Mouse (Mus musculus): ENCODE results near the gene Olfr1047.
"Not testable (repeated sequence)": the region's sequence is repeated elsewhere in the genome, so short reads cannot be mapped to it uniquely, and the experiment has no call there.

Olfr1047 gene

DNA sequence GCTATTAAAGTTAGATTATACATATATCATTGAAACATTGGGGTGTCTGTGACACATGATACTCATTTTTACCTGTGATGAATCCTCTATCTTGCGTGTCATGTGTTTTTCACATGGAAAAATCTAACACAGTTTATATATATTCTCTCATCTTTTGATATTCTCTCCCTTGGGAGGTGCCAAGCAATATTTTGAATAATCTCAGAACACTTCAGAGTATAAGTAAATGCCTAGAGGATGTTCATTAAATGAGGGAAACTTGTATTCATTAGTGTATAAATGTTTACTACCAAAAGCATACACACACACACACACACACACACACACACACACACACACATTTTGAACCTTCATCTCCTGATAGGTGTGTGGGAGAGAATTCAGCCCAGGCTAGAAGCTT, at the start of gene Olfr1047:
Olfr1047 (minus strand) TSS at position 101 of the 400 bp plus-strand sequence.
- DNase-seq = no peak

DNA sequence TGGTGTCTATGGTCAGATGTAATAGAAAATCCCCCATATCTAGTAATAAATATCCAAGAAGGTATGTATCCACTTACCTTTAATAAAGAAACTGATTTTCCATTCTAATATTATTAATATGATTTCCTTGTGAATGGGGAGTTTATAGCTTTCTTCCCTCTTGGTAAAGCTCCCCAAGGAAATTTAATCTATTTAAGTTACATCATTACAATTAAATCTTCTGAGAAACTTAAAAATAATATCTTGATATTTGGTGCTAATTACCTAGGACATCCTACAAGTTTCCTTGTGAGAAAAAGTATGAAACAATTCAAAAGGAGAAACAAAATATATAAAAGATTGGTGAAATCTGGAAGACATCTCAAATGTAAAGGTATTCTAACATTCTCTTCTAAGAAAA, 47.8 kb upstream of the Olfr1047 start, which contains the start of gene Olfr1051:
Olfr1051 (minus strand) TSS at position 101 of the 400 bp plus-strand sequence.
- DNase-seq = not testable (repeated sequence)

DNA sequence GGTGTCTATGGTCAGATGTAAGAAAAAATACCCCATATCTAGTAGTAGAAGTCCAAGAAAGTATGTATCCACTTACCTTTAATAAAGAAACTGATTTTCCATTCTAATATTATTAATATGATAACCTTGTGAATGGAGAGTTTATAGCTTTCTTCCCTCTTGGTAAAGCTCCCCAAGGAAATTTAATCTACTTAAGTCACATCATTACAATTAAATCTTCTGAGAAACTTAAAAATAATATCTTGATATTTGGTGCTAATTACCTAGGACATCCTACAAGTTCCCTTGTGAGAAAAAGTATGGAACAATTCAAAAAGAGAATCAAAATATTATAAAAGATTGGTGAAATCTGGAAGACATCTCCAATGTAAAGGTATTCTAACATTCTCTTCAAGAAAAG, 27.0 kb upstream of the Olfr1047 start, which contains the start of gene Olfr1049:
Olfr1049 (minus strand) TSS at position 101 of the 400 bp plus-strand sequence.
- DNase-seq = not testable (repeated sequence)

DNA sequence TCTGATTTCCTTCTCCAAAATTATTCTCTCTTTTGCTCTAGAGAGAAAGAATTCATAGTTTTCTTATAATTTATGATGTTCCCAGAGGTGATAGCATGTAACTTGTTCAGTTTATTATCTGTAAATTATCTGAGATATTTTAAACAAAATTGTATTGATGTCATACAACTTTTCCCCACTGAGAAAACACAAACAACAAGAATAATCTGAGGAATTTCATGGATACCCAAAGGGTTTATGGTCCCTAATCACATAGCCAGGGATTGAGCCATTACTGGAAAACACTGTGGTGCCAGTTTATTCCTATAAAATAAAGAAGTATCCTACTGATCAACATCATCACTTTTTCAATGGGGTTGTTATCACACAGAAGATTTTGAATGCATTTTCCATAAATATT, 9.0 kb upstream of the Olfr1047 start, which contains the start of gene Olfr1048:
Olfr1048 (minus strand) TSS at position 101 of the 400 bp plus-strand sequence.
- no peak for DNase-seq

DNA sequence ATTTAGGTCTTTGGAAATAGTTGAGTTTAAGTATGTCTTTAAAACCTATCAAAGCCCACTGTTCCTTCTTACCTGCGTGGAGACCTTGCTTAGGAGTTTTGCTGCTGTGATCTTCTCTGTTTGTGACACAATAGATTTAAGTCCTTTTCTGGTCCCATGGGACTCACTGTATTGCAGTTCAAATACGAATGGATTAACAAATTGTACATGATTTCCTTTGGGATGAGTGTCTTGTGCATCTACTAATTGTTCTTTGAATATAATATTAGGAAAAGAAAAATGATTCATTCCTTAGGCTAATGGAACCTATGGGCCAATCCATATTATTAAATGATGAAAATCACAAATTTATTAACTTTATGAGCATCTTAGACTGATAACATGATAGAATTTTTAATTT, 12.0 kb downstream of the Olfr1047 start, which contains the start of gene Olfr1046:
Olfr1046 (minus strand) TSS at position 101 of the 400 bp plus-strand sequence.
- no peak for DNase-seq

DNA sequence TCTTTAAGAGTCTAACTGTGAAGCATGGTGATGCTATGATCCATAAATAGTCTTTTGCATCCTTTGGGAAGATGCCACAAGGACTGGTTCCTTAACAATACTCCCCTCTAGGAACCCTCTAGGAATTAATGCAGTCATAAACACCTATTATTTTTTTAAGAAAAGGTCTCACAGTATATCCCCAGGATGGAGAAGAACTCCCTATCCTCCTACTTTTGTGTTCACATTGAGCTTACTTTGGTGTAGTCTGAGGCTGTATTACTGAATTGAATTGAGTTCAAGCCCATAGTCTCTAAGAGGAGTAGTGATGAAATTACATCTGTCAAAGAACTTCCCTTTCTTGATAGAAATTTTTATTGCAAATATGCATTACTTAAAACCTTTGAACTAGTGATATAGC, 28.3 kb downstream of the Olfr1047 start, which contains the start of gene Olfr1045:
Olfr1045 (minus strand) TSS at position 101 of the 400 bp plus-strand sequence.
- DNase-seq = no peak

DNA sequence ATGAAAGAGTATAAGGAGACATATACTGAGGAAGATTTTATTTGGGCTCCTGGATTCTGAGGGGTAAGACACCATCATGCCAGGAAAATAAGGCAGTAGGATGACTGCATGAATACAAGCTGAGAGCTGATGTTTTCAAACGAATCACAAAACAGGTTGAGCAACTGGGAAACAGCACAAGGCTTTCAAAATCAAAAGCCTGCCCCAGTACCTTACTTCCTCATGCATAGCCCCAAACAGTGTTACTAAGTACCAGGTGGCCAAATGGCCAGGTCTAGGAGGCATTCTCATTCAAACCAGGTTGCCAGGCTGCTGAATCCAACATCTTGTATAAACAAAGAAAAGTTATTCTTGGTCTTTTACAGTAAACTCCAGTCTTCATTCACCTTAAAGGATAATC, 35.3 kb downstream of the Olfr1047 start:
- DNase-seq = no peak

DNA sequence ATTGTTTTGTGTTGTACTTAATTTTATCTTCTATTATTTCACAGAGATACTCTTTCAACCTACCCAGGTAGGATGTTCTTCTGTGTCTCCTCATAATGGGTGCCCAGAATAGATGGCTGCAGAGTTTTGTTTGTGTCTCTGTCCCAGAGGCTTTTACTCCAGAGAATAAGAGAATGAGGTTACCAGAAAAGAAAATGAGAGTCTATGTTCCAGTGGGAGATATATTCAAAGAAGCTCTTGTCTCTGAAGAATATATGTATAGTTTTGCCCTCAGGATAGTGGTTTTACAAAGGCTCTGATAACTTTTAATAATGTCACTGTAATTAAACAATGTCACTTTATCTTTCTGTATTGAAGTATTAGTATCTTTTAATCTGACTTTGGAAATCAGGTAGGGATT, 45.6 kb downstream of the Olfr1047 start, which contains the start of gene Olfr52:
Olfr52 (minus strand) TSS at position 101 of the 400 bp plus-strand sequence.
- no peak for DNase-seq

DNA sequence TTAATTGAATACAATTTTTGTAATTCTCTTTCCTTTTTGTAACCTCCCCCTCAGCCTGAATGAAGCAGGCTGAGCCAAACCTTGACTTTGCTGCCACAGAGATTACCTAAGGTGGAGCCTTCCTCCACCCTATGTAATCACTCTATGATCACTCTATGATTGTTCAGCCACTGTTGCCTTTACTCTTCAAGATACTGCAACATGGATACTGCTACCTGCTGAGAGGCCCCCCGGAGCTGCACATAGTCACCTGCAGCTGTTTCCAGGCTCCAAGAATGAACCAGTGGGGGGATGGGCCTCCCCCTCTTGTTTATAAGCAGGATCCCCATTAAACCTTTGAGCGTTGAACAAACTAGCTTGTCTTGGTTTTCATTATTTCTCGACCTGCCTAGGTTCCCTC, 51.3 kb downstream of the Olfr1047 start:
- no peak for DNase-seq

DNA sequence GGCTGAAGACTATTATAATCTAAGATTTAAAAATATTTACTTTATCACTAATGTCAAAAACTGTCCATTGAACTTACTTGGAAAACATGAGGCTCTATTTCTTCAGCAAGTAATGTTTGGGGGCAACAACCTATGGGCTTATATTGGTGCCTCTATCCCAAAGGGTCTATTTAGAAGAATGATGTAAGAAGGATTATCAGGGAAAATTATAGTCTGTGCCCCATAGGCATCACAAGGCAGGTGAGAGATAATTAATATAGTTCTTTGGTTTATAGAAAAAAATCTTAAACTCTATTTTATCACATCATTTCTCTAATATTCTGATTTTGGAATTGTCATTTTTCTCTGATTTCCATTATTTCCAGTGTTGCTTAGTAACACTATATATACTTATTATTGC, 53.5 kb downstream of the Olfr1047 start, which contains the start of gene Olfr1044:
Olfr1044 (minus strand) TSS at position 101 of the 400 bp plus-strand sequence.
- no peak for DNase-seq
